Mouse (Mus musculus) 3T3-L1 (cell line): ENCODE data around the gene Rbsn.

Source experiments
- DNase-seq: peaks from one replicate; pipeline ENCODE4 v3.0.0-alpha.2; 2015; ENCODE audit warnings: low read depth, low spot score

The Rbsn gene

DNA sequence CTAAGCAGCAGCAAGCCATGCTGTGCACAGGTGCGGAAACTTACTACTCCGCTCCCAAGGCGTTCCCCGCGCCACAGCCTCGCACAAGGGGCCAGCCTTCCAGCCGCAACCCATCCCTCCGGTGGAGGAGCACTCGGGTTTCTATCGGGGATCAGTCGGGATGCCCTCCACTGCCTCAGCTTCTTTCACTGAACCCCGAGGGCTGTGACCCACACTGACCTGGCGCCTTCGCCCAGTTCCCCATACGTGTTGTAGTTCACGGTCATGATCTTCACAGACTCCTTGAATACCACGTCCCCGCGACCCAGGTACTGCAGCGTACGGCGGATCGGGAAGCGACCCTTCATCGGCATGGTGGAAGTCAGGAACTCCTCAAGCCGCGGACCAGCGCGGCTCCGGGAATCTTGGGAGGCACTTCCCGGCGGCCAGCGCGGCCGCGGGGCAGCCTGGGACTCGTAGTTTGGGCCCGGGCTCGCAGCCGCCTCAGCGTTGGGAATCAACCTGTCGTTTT is 31.0 kb downstream of the Rbsn start, which contains the start of gene Mrps25:
Mrps25 (minus strand) TSS at position 413 of the 511 bp plus-strand sequence.
- DNase-seq = peak; percentile 73

DNA sequence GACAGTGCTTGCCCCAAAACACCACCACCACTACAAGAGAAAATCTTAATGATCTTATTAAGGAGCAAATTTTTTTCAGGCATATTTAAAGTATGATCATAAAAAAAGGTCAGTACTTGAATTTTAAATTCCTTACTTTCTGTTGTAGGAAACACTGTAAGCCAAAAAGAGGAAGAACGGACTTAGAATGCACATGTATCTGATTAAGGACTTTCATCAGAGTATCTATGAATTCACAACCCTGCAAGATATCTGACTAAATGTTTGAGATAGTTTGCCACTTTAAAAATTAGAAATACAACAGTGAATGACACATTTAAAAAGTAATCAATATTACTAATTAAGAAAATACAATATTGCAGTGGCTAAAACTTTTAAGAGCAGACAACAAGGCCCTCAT is 38.3 kb downstream of the Rbsn start:
- no peak for DNase-seq

DNA sequence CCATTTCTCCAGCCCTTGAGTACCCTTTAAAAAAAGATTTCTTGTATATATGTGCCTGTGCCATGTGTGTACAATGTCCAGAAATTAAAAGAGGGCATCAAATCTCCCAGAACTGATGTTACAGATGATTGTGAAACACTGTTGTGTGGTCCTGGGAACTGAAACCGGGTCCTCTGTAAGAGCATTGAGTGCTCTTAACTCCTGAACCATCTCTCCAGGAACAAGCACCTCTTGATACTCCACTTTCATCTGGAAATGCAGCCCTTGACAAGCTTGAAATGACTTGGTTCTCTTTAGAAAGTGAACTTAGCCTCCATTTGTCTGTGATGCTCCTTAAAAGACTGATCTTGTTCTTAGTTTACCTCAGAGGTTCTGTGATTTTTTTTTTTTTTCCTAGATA is 52.0 kb downstream of the Rbsn start:
- DNase-seq = no peak

DNA sequence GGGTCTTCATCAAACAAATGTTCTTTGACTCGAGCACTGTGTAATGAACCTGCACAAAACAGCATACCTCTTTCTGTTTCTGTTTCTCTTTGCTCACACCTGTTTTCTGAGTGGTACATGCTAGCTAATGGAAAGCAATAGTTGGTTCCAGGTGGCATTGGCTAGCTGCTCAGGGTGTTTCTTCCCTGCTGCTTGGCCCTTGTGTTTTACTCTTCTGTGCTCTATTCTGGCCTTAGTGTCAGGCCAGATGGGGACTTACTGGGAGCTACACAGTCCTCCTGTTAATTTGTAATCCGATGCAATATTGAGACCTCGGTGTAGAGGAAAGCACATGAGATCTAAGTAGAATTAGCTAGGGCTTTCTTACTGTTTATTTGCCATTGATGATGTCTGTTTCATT is 55.9 kb downstream of the Rbsn start:
- no peak for DNase-seq

DNA sequence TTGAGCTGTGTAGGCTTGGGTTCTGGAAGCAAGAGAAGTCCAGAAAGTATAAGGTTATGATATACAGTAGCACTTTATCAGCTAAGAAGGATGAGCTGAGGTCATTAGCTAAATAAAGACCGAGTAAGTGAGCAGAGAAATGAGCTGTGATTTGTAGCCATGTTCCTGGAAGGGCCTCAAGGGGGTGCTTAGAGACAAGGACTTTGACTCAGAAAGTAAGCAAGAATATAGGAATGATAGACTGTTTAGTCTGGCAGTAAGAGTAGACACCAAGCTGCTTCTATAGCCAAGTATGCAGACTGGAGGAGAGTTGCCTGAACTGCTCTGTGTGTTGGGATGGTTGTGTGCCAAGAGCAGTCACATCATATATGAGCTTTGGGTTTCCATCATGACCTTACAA is 61.0 kb downstream of the Rbsn start:
- DNase-seq = no peak

DNA sequence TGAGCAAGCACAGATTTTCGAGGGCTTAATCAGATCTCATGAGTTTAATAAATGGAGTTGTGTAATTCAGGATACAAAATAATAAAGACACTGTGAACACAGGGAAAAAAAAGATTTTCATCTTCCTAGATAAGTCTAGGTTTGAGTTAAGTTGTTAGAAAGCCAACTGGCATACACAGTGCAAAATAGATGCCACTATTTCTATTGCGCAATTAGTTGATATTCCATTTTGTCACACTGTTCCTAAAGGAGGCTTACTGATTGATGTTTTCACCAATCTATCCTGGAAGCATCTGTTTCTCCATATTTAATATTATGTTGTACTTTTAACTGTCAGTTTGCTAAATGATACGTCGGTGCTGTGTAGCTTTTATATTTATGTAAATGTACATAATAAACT is 68.8 kb downstream of the Rbsn start:
- DNase-seq = no peak
